Mouse (Mus musculus) forelimb bud, embryonic 11.5 days (tissue): ENCODE measurements at regions not wholly inside any gene's neighbourhood (a gene's known extent, or its start where the extent isn't known, plus 50 kb on each side); places are given as distances from the start of the nearest gene placed in this dataset.
"Not testable (repeated sequence)": the region's sequence is repeated elsewhere in the genome, so short reads cannot be mapped to it uniquely, and the experiment has no call there.

ENCODE experiments used
- DNase-seq: peaks from one replicate; pipeline ENCODE4 v3.0.0-alpha.2; 2012; ENCODE audit warnings: low read depth, low spot score

GRCm38 (mm10) chr15:11479166-11479944 is 79.9 kb upstream of the Tars start:
- no peak for DNase-seq

- no peak for DNase-seq
These were observed 76.8 kb upstream of the Tars start for GRCm38 (mm10) chr15:11476248-11476647.

GRCm38 (mm10) chr15:11463341-11463740 is 63.9 kb upstream of the Tars start:
- no peak for DNase-seq

DNA sequence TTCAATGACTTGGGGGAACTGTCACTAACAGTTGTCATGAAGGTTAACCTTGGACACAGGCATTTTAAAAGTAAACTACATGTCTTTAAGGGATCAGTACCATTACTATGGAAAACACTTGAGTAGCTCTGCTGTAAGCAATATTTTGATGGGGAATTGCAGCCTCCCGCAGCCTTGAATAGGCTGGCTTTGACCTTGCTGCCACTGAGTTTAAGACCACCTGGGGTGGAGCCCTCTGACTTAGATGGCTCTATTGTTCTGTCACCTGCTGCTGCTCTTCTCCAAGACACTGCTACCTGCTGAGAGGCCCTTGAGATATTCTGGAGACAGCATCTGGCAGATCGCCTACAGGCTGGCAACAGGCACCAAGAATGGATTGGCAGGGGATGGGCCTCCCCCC is 62.1 kb upstream of the Tars start:
- DNase-seq = not testable (repeated sequence)

- DNase-seq = no peak
These were observed 59.8 kb upstream of the Tars start for GRCm38 (mm10) chr15:11459306-11459705.

- DNase-seq = no peak
These were observed 57.8 kb upstream of the Tars start for GRCm38 (mm10) chr15:11457278-11457677.

DNA sequence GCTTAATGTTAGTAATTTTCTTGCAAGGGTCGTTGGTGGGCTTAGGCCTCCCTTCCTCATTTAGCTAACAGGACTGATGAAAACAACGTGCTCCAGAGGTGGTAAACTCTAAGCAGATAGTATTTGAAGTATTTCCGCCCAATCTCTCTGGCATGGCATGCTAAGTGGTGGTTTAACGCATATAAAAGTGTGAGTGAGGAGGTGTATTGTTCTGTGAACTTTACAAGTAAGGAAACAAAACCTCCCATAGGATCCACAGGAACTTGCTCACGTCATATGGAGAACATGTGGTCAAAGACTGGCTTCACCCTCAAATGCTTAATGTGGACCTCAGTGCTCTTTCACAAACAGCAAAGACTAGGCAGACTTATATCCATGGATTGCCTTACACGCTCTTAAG is 56.5 kb upstream of the Tars start:
- DNase-seq = no peak

- DNase-seq = no peak
These were observed 55.9 kb upstream of the Tars start for GRCm38 (mm10) chr15:11455366-11455785.

- DNase-seq = no peak
These were observed 54.5 kb upstream of the Tars start for GRCm38 (mm10) chr15:11453997-11454396.

DNA sequence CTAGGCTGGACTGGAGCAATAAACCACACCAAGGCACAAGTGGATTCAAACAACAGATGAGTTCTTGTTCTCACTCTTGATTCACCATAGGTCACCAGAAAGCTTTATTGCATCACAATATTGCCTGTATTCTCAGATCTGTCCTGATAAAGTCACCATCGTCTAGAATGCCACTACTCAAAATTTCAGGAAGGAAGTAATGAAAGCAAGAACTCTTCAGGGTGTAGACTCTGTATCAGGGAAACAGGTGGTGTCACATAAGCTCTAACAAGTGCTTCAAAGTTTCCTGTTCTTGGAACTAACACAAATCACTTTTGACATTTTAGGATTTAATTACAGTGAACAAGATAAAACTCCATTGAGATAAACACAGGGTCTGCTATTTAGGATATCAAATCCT is 52.2 kb upstream of the Tars start:
- no peak for DNase-seq
